22 mouse cellular contexts compared by ENCODE assay signal in genomic region chr6:37688866-37689617, GRCm38 (mm10).
"Had no signal": no experiment of that assay in that cellular context is flagged by ENCODE, and none has a peak within 500 bp of the region (broad histone marks: within the 10 kb centered on the region; RNA-seq: fewer than 3 reads in every experiment).

No protein-coding gene starts in this region.

- H3K27me3 ChIP-seq: heart, embryonic 13.5 days; heart, embryonic 15.5 days; hindbrain, embryonic 13.5 days; hindbrain, embryonic 15.5 days; limb, embryonic 12.5 days; liver, embryonic 13.5 days; liver, embryonic 15.5 days had no signal

- H3K36me3 ChIP-seq: heart, embryonic 13.5 days; heart, embryonic 15.5 days; hindbrain, embryonic 13.5 days; hindbrain, embryonic 15.5 days; limb, embryonic 10.5 days; limb, embryonic 12.5 days; liver, embryonic 13.5 days; liver, embryonic 15.5 days had no signal

- H3K9me3 ChIP-seq: heart, embryonic 15.5 days; hindbrain, embryonic 13.5 days; hindbrain, embryonic 15.5 days; limb, embryonic 10.5 days; limb, embryonic 12.5 days; liver, embryonic 13.5 days; liver, embryonic 15.5 days had no signal

- H3K4me3 ChIP-seq: heart, adult 2 months; heart, embryonic 13.5 days; heart, embryonic 15.5 days; hindbrain, embryonic 13.5 days; hindbrain, embryonic 15.5 days; layer of hippocampus, adult 2 months; left cerebral cortex, adult 2 months; limb, embryonic 10.5 days; limb, embryonic 12.5 days; liver, embryonic 13.5 days; liver, embryonic 15.5 days had no signal

- DNase-seq: gastrocnemius, postnatal 14 days; gastrocnemius, postnatal 36 days; heart, adult 11 months; heart, adult 2 months; heart, postnatal 14 days; heart, postnatal 36 days; kidney, adult 11 months; kidney, adult 2 months; kidney, postnatal 10 days; kidney, postnatal 25 days; kidney, postnatal 4 days; liver; liver, embryonic 13.5 days had no signal

- H3K4me1 ChIP-seq: heart, embryonic 13.5 days; heart, embryonic 15.5 days; hindbrain, embryonic 13.5 days; hindbrain, embryonic 15.5 days; limb, embryonic 10.5 days; limb, embryonic 12.5 days; liver, embryonic 13.5 days; liver, embryonic 15.5 days had no signal
